16 mouse cellular contexts compared by ENCODE assay signal in the genomic region with DNA sequence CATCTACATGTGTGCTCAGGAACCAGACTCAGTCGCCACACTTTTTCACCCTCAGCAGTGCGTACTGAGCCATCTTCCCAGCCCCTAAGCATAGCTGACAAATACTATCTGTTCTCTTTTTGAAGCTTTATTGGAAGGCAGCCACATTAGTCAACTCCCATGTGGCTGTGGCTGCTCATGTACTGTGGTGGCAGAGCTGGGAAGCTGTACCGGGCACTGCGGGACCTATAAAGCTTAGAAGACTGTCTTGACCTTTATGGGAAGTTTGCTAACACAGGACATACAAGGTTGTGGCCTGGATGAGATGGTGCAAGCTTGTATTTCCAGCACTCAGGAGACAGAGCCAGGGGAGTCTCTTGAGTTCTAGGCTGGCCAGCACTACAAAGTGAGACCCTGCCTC. TPM values are rescaled to one million over a fixed set of nuclear protein-coding genes. Genes with fewer than 3 reads are reported as not detected.
A peak's percentile ranks its signal among the peaks of the same experiment; 100 is the strongest.
DNase-seq lines count a peak whose midpoint lies in the region; ATAC-seq and TF ChIP-seq lines count a peak whose summit lies in the region.
"Had no signal": no experiment of that assay in that cellular context is flagged by ENCODE, and none has a peak within 500 bp of the region (broad histone marks: within the 10 kb centered on the region; RNA-seq: fewer than 3 reads in every experiment).

No protein-coding gene starts in this region.

- H3K36me3 ChIP-seq in embryonic facial prominence, embryonic 12.5 days = peaks cover 9% of the 10 kb centered on the region
- peaks cover 20% of the 10 kb centered on the region for H3K36me3 ChIP-seq in embryonic facial prominence, embryonic 10.5 days (replicated peaks)
- H3K36me3 ChIP-seq in lung, embryonic 14.5 days (ENCODE audit: insufficient read depth) = peaks cover 5% of the 10 kb centered on the region; the same call in 1 of the 2 replicates

- H3K4me2 ChIP-seq in embryonic facial prominence, embryonic 12.5 days (replicated peaks) = no peak overlapping the region
- no peak overlapping the region for H3K4me2 ChIP-seq in lung, embryonic 14.5 days
- H3K4me2 ChIP-seq: embryonic facial prominence, embryonic 13.5 days; hindbrain, embryonic 14.5 days; midbrain, embryonic 13.5 days had no signal

- WGBS in embryonic facial prominence, embryonic 12.5 days = 90% methylated on average over 4 of the region's 4 CpGs
- 96% methylated on average over 4 of the region's 4 CpGs for WGBS in embryonic facial prominence, embryonic 10.5 days
- 81% methylated on average over 4 of the region's 4 CpGs for WGBS in lung, embryonic 14.5 days

- ATAC-seq in embryonic facial prominence, embryonic 12.5 days (ENCODE audit: insufficient number of reproducible peaks, insufficient read depth, low FRiP score, low TSS enrichment) = peak; percentile 35; the same call in 1 of the 2 replicates
- ATAC-seq in lung, embryonic 14.5 days (ENCODE audit: insufficient read depth) = peak; percentile 14; the same call in 1 of the 2 replicates
- ATAC-seq in megakaryocyte progenitor cell, adult 5-6 weeks (replicated peaks; ENCODE audit: poor library complexity) = peak; percentile 54
- ATAC-seq: intestine, embryonic 16.5 days; midbrain, embryonic 13.5 days had no signal

- no peaks in the 10 kb centered on the region for H3K27me3 ChIP-seq in embryonic facial prominence, embryonic 12.5 days
- H3K27me3 ChIP-seq in embryonic facial prominence, embryonic 10.5 days (replicated peaks; ENCODE audit: low read depth, poor library complexity, severe bottlenecking) = no peaks in the 10 kb centered on the region
- no peaks in the 10 kb centered on the region for H3K27me3 ChIP-seq in lung, embryonic 14.5 days (ENCODE audit: insufficient read depth, low read length)
- H3K27me3 ChIP-seq: embryonic facial prominence, embryonic 13.5 days; midbrain, embryonic 13.5 days had no signal

- no peak overlapping the region for H3K9ac ChIP-seq in embryonic facial prominence, embryonic 12.5 days
- no peak overlapping the region for H3K9ac ChIP-seq in lung, embryonic 14.5 days
- H3K9ac ChIP-seq: embryonic facial prominence, embryonic 13.5 days; hindbrain, embryonic 14.5 days; midbrain, embryonic 13.5 days had no signal

- no peak for TF ChIP-seq CTCF in lung, embryonic 14.5 days (IDR thresholded peaks at IDR 0.05; ENCODE audit: low read depth)

- no peaks in the 10 kb centered on the region for H3K4me1 ChIP-seq in embryonic facial prominence, embryonic 12.5 days
- no peaks in the 10 kb centered on the region for H3K4me1 ChIP-seq in embryonic facial prominence, embryonic 10.5 days
- no peaks in the 10 kb centered on the region for H3K4me1 ChIP-seq in lung, embryonic 14.5 days (ENCODE audit: insufficient read depth)
- H3K4me1 ChIP-seq: forebrain, embryonic 10.5 days had no signal

- H3K4me3 ChIP-seq in embryonic facial prominence, embryonic 12.5 days = no peak overlapping the region
- H3K4me3 ChIP-seq in embryonic facial prominence, embryonic 10.5 days = no peak overlapping the region
- H3K4me3 ChIP-seq in lung, embryonic 14.5 days (ENCODE audit: low read depth, low read length) = no peak overlapping the region
- H3K4me3 ChIP-seq: embryonic facial prominence, embryonic 13.5 days; forebrain, embryonic 10.5 days; heart, adult 2 months; midbrain, embryonic 13.5 days had no signal

- no peak overlapping the region for H3K27ac ChIP-seq in embryonic facial prominence, embryonic 12.5 days
- no peak overlapping the region for H3K27ac ChIP-seq in embryonic facial prominence, embryonic 10.5 days (replicated peaks)
- H3K27ac ChIP-seq in lung, embryonic 14.5 days (ENCODE audit: low read depth) = no peak overlapping the region
- H3K27ac ChIP-seq: embryonic facial prominence, embryonic 13.5 days; forebrain, embryonic 10.5 days; heart, adult 2 months; hindbrain, embryonic 14.5 days; midbrain, embryonic 13.5 days had no signal

- H3K9me3 ChIP-seq in embryonic facial prominence, embryonic 12.5 days = no peaks in the 10 kb centered on the region
- H3K9me3 ChIP-seq in embryonic facial prominence, embryonic 10.5 days = no peaks in the 10 kb centered on the region
- no peaks in the 10 kb centered on the region for H3K9me3 ChIP-seq in lung, embryonic 14.5 days (ENCODE audit: low read depth, low read length)
- H3K9me3 ChIP-seq: embryonic facial prominence, embryonic 13.5 days; forebrain, embryonic 10.5 days; midbrain, embryonic 13.5 days had no signal

- DNase-seq in embryonic facial prominence, embryonic 10.5 days (ENCODE audit: low spot score) = no peak
- no peak for DNase-seq in lung, embryonic 14.5 days
- DNase-seq in lung, postnatal 10 days = no peak
- DNase-seq in adrenal gland, postnatal 14 days = peak; percentile 53
- DNase-seq in urinary bladder, adult 18-20 months (ENCODE audit: low spot score in 2 of 2) = no peak
- DNase-seq in frontal cortex, adult 2 months (ENCODE audit: extremely low spot score in 1 of 2, low spot score in 1 of 2) = no peak

RNA-seq across cellular contexts. Expression of a gene that starts 12.8 kb away (rescaled TPM):
- 44.1 and 45.9 TPM in 2 replicates for polyA plus RNA-seq in embryonic facial prominence, embryonic 12.5 days (2016; fragmentation: Nextera tagmentation; extraction: Ambion mirVana)
- 37.5 and 39.8 TPM in 2 replicates for polyA plus RNA-seq in embryonic facial prominence, embryonic 10.5 days (2016; fragmentation: Nextera tagmentation; extraction: Ambion mirVana)
- 34.5 and 35.6 TPM in 2 replicates for polyA plus RNA-seq in lung, embryonic 14.5 days (2014; fragmentation: Nextera tagmentation; extraction: Ambion mirVana)
- total RNA-seq in adrenal gland, postnatal 14 days (2021) = 39.5 and 41.1 TPM in 2 replicates
- total RNA-seq in megakaryocyte progenitor cell, adult 5-6 weeks (2015) = 35.3 and 37.8 TPM in 2 replicates
- total RNA-seq in megakaryocyte progenitor cell, adult 5-6 weeks (2017) = 35.4 and 58.6 TPM in 2 replicates
- 53.3 and 54.6 TPM in 2 replicates for polyA plus RNA-seq in frontal cortex, adult 2 months (2012; rRNA removed)

RNA-seq across cellular contexts. Expression of a gene that starts 12.8 kb away (rescaled TPM):
- 26.8 and 27.5 TPM in 2 replicates for polyA plus RNA-seq in embryonic facial prominence, embryonic 12.5 days (2016; fragmentation: Nextera tagmentation; extraction: Ambion mirVana)
- polyA plus RNA-seq in embryonic facial prominence, embryonic 10.5 days (2016; fragmentation: Nextera tagmentation; extraction: Ambion mirVana) = 35.0 and 35.1 TPM in 2 replicates
- 38.3 and 39.8 TPM in 2 replicates for polyA plus RNA-seq in lung, embryonic 14.5 days (2014; fragmentation: Nextera tagmentation; extraction: Ambion mirVana)
- 7.6 and 8.0 TPM in 2 replicates for total RNA-seq in adrenal gland, postnatal 14 days (2021)
- 3.3 and 3.5 TPM in 2 replicates for total RNA-seq in megakaryocyte progenitor cell, adult 5-6 weeks (2015)
- 2.2 and 4.1 TPM in 2 replicates for total RNA-seq in megakaryocyte progenitor cell, adult 5-6 weeks (2017)
- polyA plus RNA-seq in frontal cortex, adult 2 months (2012; rRNA removed) = 26.0 and 26.1 TPM in 2 replicates

RNA-seq across cellular contexts. Expression of a gene that starts 50.8 kb away (rescaled TPM):
- polyA plus RNA-seq in embryonic facial prominence, embryonic 12.5 days (2016; fragmentation: Nextera tagmentation; extraction: Ambion mirVana) = 0.72 and 0.87 TPM in 2 replicates
- 0.75 and 0.83 TPM in 2 replicates for polyA plus RNA-seq in embryonic facial prominence, embryonic 10.5 days (2016; fragmentation: Nextera tagmentation; extraction: Ambion mirVana)
- 0.60 and 1.6 TPM in 2 replicates for polyA plus RNA-seq in lung, embryonic 14.5 days (2014; fragmentation: Nextera tagmentation; extraction: Ambion mirVana)
- total RNA-seq in adrenal gland, postnatal 14 days (2021) = 1.3 TPM in 1 of 2 replicates, not detected in the other
- not detected in 2 replicates for total RNA-seq in megakaryocyte progenitor cell, adult 5-6 weeks (2015)
- total RNA-seq in megakaryocyte progenitor cell, adult 5-6 weeks (2017) = 0.78 TPM in 1 of 2 replicates, not detected in the other
- 1.4 and 1.5 TPM in 2 replicates for polyA plus RNA-seq in frontal cortex, adult 2 months (2012; rRNA removed)
- polyA plus RNA-seq: small intestine, adult 2 months; thymus, postnatal 0 days had no signal

RNA-seq across cellular contexts. Expression of a gene that starts 50.8 kb away (rescaled TPM):
- 34.5 TPM in 2 replicates for polyA plus RNA-seq in embryonic facial prominence, embryonic 12.5 days (2016; fragmentation: Nextera tagmentation; extraction: Ambion mirVana)
- 53.9 and 58.9 TPM in 2 replicates for polyA plus RNA-seq in embryonic facial prominence, embryonic 10.5 days (2016; fragmentation: Nextera tagmentation; extraction: Ambion mirVana)
- polyA plus RNA-seq in lung, embryonic 14.5 days (2014; fragmentation: Nextera tagmentation; extraction: Ambion mirVana) = 45.6 and 45.8 TPM in 2 replicates
- total RNA-seq in adrenal gland, postnatal 14 days (2021) = 6.0 and 7.1 TPM in 2 replicates
- total RNA-seq in megakaryocyte progenitor cell, adult 5-6 weeks (2015) = 12.3 and 23.4 TPM in 2 replicates
- 17.4 and 19.5 TPM in 2 replicates for total RNA-seq in megakaryocyte progenitor cell, adult 5-6 weeks (2017)
- 5.3 and 8.0 TPM in 2 replicates for polyA plus RNA-seq in frontal cortex, adult 2 months (2012; rRNA removed)
